Mouse (Mus musculus): ENCODE measurements at regions not wholly inside any gene's neighbourhood (a gene's known extent, or its start where the extent isn't known, plus 50 kb on each side); places are given as distances from the start of the nearest gene placed in this dataset.

GRCm38 (mm10) chr2:148290326-148290725 is 104.8 kb upstream of the Sstr4 start:
- DNase-seq (ENCODE audit: low spot score) (no peak), ATAC-seq (replicated peaks; ENCODE audit: low FRiP score) (no peak)
- H3K36me3 ChIP-seq (ENCODE audit: control insufficient read depth, insufficient read depth, low read length) = no peaks in the 10 kb centered on the region
- no peak overlapping the region for H3K9ac ChIP-seq (ENCODE audit: low read depth, low read length)
- 69% methylated on average over 3 of the region's 3 CpGs for WGBS
- H3K4me1 ChIP-seq (replicated peaks; ENCODE audit: control insufficient read depth, insufficient read depth, low read length) = no peaks in the 10 kb centered on the region
- no peak overlapping the region for H3K4me2 ChIP-seq
- no peaks in the 10 kb centered on the region for H3K27me3 ChIP-seq (replicated peaks; ENCODE audit: control insufficient read depth, insufficient read depth, low read length)
- H3K9me3 ChIP-seq (ENCODE audit: control insufficient read depth, low read length) = no peaks in the 10 kb centered on the region
- H3K27ac ChIP-seq (ENCODE audit: low read depth, low read length) = no peak overlapping the region
- no peak overlapping the region for H3K4me3 ChIP-seq (ENCODE audit: low read depth, low read length)

GRCm38 (mm10) chr2:148292442-148292841 is 102.7 kb upstream of the Sstr4 start:
- no peak overlapping the region for H3K4me3 ChIP-seq (ENCODE audit: low read depth, low read length)
- 75% methylated on average over 5 of the region's 5 CpGs for WGBS
- no peak for DNase-seq (ENCODE audit: low spot score)
- no peak overlapping the region for H3K9ac ChIP-seq (ENCODE audit: low read depth, low read length)
- no peak overlapping the region for H3K4me2 ChIP-seq
- no peaks in the 10 kb centered on the region for H3K9me3 ChIP-seq (ENCODE audit: control insufficient read depth, low read length)
- no peaks in the 10 kb centered on the region for H3K27me3 ChIP-seq (replicated peaks; ENCODE audit: control insufficient read depth, insufficient read depth, low read length)
- no peak for ATAC-seq (replicated peaks; ENCODE audit: low FRiP score)
- no peak overlapping the region for H3K27ac ChIP-seq (ENCODE audit: low read depth, low read length)
- H3K4me1 ChIP-seq (replicated peaks; ENCODE audit: control insufficient read depth, insufficient read depth, low read length) = no peaks in the 10 kb centered on the region
- H3K36me3 ChIP-seq (ENCODE audit: control insufficient read depth, insufficient read depth, low read length) = no peaks in the 10 kb centered on the region

GRCm38 (mm10) chr2:148292895-148293294 is 102.2 kb upstream of the Sstr4 start:
- ATAC-seq (replicated peaks; ENCODE audit: low FRiP score) (peak; percentile 71), DNase-seq (ENCODE audit: low spot score) (no peak)
- H3K27me3 ChIP-seq (replicated peaks; ENCODE audit: control insufficient read depth, insufficient read depth, low read length) = no peaks in the 10 kb centered on the region
- H3K9me3 ChIP-seq (ENCODE audit: control insufficient read depth, low read length) = no peaks in the 10 kb centered on the region
- H3K4me3 ChIP-seq (ENCODE audit: low read depth, low read length) = no peak overlapping the region
- no peaks in the 10 kb centered on the region for H3K4me1 ChIP-seq (replicated peaks; ENCODE audit: control insufficient read depth, insufficient read depth, low read length)
- WGBS = 38% methylated on average over 2 of the region's 2 CpGs
- no peak overlapping the region for H3K4me2 ChIP-seq
- no peak overlapping the region for H3K27ac ChIP-seq (ENCODE audit: low read depth, low read length)
- no peaks in the 10 kb centered on the region for H3K36me3 ChIP-seq (ENCODE audit: control insufficient read depth, insufficient read depth, low read length)
- H3K9ac ChIP-seq (ENCODE audit: low read depth, low read length) = no peak overlapping the region

DNA sequence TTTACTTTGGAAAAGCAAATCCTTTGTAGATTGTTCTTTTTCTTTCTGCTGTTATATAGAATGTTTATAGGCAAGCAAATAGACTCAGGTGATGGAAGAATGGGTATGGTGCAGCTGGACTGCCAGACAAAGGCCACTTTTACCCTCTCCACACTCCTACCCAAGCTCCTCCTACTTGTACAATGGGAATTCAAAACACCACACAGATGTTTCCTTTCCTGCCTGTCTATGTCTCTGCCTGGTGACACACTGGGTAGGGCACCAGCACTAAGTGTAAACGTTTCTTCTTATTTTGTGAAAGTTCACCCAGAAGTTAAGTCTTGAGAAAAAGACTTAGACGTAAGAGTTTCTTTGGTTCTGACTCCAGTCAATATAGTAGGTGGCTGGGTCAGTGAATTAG is 94.3 kb upstream of the Sstr4 start:
- Histone ChIP-seq H3K9ac (ENCODE audit: low read depth, low read length) (no peak overlapping the region), H3K4me3 (ENCODE audit: low read depth, low read length) (no peak overlapping the region), H3K27me3 (replicated peaks; ENCODE audit: control insufficient read depth, insufficient read depth, low read length) (no peaks in the 10 kb centered on the region), H3K4me2 (no peak overlapping the region), H3K27ac (ENCODE audit: low read depth, low read length) (no peak overlapping the region), H3K9me3 (ENCODE audit: control insufficient read depth, low read length) (no peaks in the 10 kb centered on the region), H3K36me3 (ENCODE audit: control insufficient read depth, insufficient read depth, low read length) (no peaks in the 10 kb centered on the region), H3K4me1 (replicated peaks; ENCODE audit: control insufficient read depth, insufficient read depth, low read length) (no peaks in the 10 kb centered on the region)
- no peak for ATAC-seq (replicated peaks; ENCODE audit: low FRiP score)
- WGBS = 59% methylated on average over 2 of the region's 2 CpGs
- no peak for DNase-seq (ENCODE audit: low spot score)

DNA sequence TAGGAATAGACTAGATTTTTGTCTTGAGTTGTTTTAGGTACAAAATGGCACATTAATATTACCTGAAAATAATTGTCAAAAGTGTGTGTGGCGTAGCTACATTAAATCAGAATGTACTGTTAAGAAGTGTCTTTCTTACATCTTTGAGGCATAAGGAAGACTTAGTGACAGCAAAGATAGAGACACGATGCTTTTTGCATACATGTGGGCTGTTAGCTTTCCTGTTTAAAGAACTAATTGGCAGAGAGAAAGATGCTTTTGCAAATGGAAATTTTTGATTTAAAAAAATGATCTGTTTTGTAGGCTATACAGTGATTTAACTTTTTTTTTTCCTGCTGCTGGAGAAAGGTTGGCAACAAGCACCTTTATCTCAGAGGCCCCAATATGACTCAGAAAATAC is 82.9 kb upstream of the Sstr4 start:
- Histone ChIP-seq H3K4me2 (no peak overlapping the region), H3K9ac (ENCODE audit: low read depth, low read length) (no peak overlapping the region), H3K4me3 (ENCODE audit: low read depth, low read length) (no peak overlapping the region), H3K36me3 (ENCODE audit: control insufficient read depth, insufficient read depth, low read length) (no peaks in the 10 kb centered on the region), H3K9me3 (ENCODE audit: control insufficient read depth, low read length) (no peaks in the 10 kb centered on the region), H3K27me3 (replicated peaks; ENCODE audit: control insufficient read depth, insufficient read depth, low read length) (no peaks in the 10 kb centered on the region), H3K27ac (ENCODE audit: low read depth, low read length) (no peak overlapping the region), H3K4me1 (replicated peaks; ENCODE audit: control insufficient read depth, insufficient read depth, low read length) (no peaks in the 10 kb centered on the region)
- DNase-seq (ENCODE audit: low spot score) = no peak
- no peak for ATAC-seq (replicated peaks; ENCODE audit: low FRiP score)
- 88% methylated on average over 2 of the region's 2 CpGs for WGBS

GRCm38 (mm10) chr2:148320896-148321295 is 74.2 kb upstream of the Sstr4 start:
- DNase-seq (ENCODE audit: low spot score) = no peak
- H3K9ac ChIP-seq (ENCODE audit: low read depth, low read length) = no peak overlapping the region
- no peaks in the 10 kb centered on the region for H3K4me1 ChIP-seq (replicated peaks; ENCODE audit: control insufficient read depth, insufficient read depth, low read length)
- ATAC-seq (replicated peaks; ENCODE audit: low FRiP score) = no peak
- WGBS = 73% methylated on average over 1 of the region's 1 CpGs
- no peaks in the 10 kb centered on the region for H3K9me3 ChIP-seq (ENCODE audit: control insufficient read depth, low read length)
- H3K4me3 ChIP-seq (ENCODE audit: low read depth, low read length) = no peak overlapping the region
- no peaks in the 10 kb centered on the region for H3K36me3 ChIP-seq (ENCODE audit: control insufficient read depth, insufficient read depth, low read length)
- H3K27ac ChIP-seq (ENCODE audit: low read depth, low read length) = no peak overlapping the region
- H3K4me2 ChIP-seq = no peak overlapping the region
- H3K27me3 ChIP-seq (replicated peaks; ENCODE audit: control insufficient read depth, insufficient read depth, low read length) = no peaks in the 10 kb centered on the region

GRCm38 (mm10) chr2:148325362-148325761 is 69.8 kb upstream of the Sstr4 start:
- WGBS = 71% methylated on average over 3 of the region's 3 CpGs

GRCm38 (mm10) chr2:148325854-148326387 is 69.2 kb upstream of the Sstr4 start:
- Histone ChIP-seq H3K36me3 (ENCODE audit: control insufficient read depth, insufficient read depth, low read length) (no peaks in the 10 kb centered on the region), H3K27ac (ENCODE audit: low read depth, low read length) (no peak overlapping the region), H3K4me1 (replicated peaks; ENCODE audit: control insufficient read depth, insufficient read depth, low read length) (no peaks in the 10 kb centered on the region), H3K9me3 (ENCODE audit: control insufficient read depth, low read length) (no peaks in the 10 kb centered on the region), H3K4me2 (no peak overlapping the region), H3K9ac (ENCODE audit: low read depth, low read length) (no peak overlapping the region), H3K4me3 (ENCODE audit: low read depth, low read length) (no peak overlapping the region), H3K27me3 (replicated peaks; ENCODE audit: control insufficient read depth, insufficient read depth, low read length) (no peaks in the 10 kb centered on the region)
- ATAC-seq (replicated peaks; ENCODE audit: low FRiP score) (no peak), DNase-seq (ENCODE audit: low spot score) (no peak)
- WGBS = 75% methylated on average over 4 of the region's 4 CpGs

More at GRCm38 (mm10) chr2:148325362-148325761, 69.8 kb upstream of the Sstr4 start:
- H3K4me1 ChIP-seq (replicated peaks; ENCODE audit: control insufficient read depth, insufficient read depth, low read length) = no peaks in the 10 kb centered on the region
- H3K4me2 ChIP-seq = no peak overlapping the region
- no peak for DNase-seq (ENCODE audit: low spot score)
- H3K27ac ChIP-seq (ENCODE audit: low read depth, low read length) = no peak overlapping the region
- H3K27me3 ChIP-seq (replicated peaks; ENCODE audit: control insufficient read depth, insufficient read depth, low read length) = no peaks in the 10 kb centered on the region
- H3K36me3 ChIP-seq (ENCODE audit: control insufficient read depth, insufficient read depth, low read length) = no peaks in the 10 kb centered on the region
- no peak overlapping the region for H3K4me3 ChIP-seq (ENCODE audit: low read depth, low read length)
- no peak overlapping the region for H3K9ac ChIP-seq (ENCODE audit: low read depth, low read length)
- no peaks in the 10 kb centered on the region for H3K9me3 ChIP-seq (ENCODE audit: control insufficient read depth, low read length)
- ATAC-seq (replicated peaks; ENCODE audit: low FRiP score) = no peak

DNA sequence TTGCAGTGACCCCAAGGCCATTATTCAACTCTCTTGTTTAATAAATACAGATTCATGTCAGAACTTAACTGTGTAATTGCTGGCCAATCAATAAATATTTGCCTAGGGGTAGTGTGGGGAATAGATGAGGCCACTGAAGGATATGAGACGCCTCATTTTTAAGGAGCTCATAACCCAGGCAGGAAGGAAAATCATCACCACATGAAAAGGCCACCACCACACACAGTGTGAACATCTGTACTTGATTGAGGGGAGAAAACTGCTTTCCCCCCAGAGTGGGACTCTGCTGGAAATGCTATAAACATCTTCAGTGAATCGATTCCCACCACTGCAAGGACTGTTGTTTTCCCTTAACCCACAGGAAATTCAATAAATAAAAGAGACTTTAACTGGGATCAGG is 68.7 kb upstream of the Sstr4 start:
- H3K27me3 ChIP-seq (replicated peaks; ENCODE audit: control insufficient read depth, insufficient read depth, low read length) = no peaks in the 10 kb centered on the region
- H3K27ac ChIP-seq (ENCODE audit: low read depth, low read length) = no peak overlapping the region
- H3K9me3 ChIP-seq (ENCODE audit: control insufficient read depth, low read length) = no peaks in the 10 kb centered on the region
- no peak overlapping the region for H3K4me2 ChIP-seq
- DNase-seq (ENCODE audit: low spot score) (no peak), ATAC-seq (replicated peaks; ENCODE audit: low FRiP score) (no peak)
- H3K9ac ChIP-seq (ENCODE audit: low read depth, low read length) = no peak overlapping the region
- no peaks in the 10 kb centered on the region for H3K36me3 ChIP-seq (ENCODE audit: control insufficient read depth, insufficient read depth, low read length)
- no peak overlapping the region for H3K4me3 ChIP-seq (ENCODE audit: low read depth, low read length)
- H3K4me1 ChIP-seq (replicated peaks; ENCODE audit: control insufficient read depth, insufficient read depth, low read length) = no peaks in the 10 kb centered on the region
- 66% methylated on average over 2 of the region's 2 CpGs for WGBS

All from liver, embryonic 11.5 days (tissue).